Mouse (Mus musculus) heart, postnatal 0 days (tissue): Measurements from ENCODE around the gene Lrrc32. TPM values are rescaled to one million over a fixed set of nuclear protein-coding genes. Genes with fewer than 3 reads are reported as not detected.

Source experiments
- ATAC-seq: fragments of 200-750 bp; cut with Nextera tagmentation; 2 replicates; pipeline ENCODE4 v1.8.0; 2017; ENCODE audit warnings: low read depth, moderate number of reproducible peaks, moderate library complexity; ENCODE audit not compliant: insufficient read depth
- DNase-seq: peaks from one replicate; pipeline ENCODE4 v3.0.0-alpha.2; 2016; ENCODE audit warnings: low spot score
- H3K27ac ChIP-seq: fragments of 300-500 bp; sonication (generic); 2 replicates; pipeline ENCODE4 v1.5.1; 2014; ENCODE audit warnings: low read depth, mild to moderate bottlenecking
- H3K27me3 ChIP-seq: fragments of 300-500 bp; sonication (generic); 2 replicates; pipeline ENCODE4 v1.6.1; 2014; ENCODE audit warnings: low read length, mixed read lengths; ENCODE audit not compliant: control insufficient read depth, insufficient read depth
- H3K36me3 ChIP-seq: fragments of 300-500 bp; sonication (generic); replicated peaks from 2 replicates; pipeline ENCODE4 v1.6.1; 2014; ENCODE audit warnings: low read length, mixed read lengths; ENCODE audit not compliant: control insufficient read depth, insufficient read depth
- H3K4me1 ChIP-seq: fragments of 300-500 bp; sonication (generic); 2 replicates; pipeline ENCODE4 v1.6.1; 2014; ENCODE audit warnings: antibody characterized with exemption; ENCODE audit not compliant: control insufficient read depth, insufficient read depth
- H3K4me2 ChIP-seq: fragments of 300-500 bp; sonication (generic); 2 replicates; pipeline ENCODE4 v1.6.1; 2014; ENCODE audit warnings: low read depth, mild to moderate bottlenecking, low read length, moderate library complexity
- H3K4me3 ChIP-seq: fragments of 300-500 bp; sonication (generic); 2 replicates; pipeline ENCODE4 v1.5.1; 2014; ENCODE audit warnings: low read depth, low read length
- H3K9ac ChIP-seq: fragments of 300-500 bp; sonication (generic); replicated peaks from 2 replicates; pipeline ENCODE4 v1.6.1; 2014; ENCODE audit warnings: low read depth, low read length, mixed read lengths
- H3K9me3 ChIP-seq: fragments of 300-500 bp; sonication (generic); replicated peaks from 2 replicates; pipeline ENCODE4 v1.6.1; 2016; ENCODE audit warnings: low read length; ENCODE audit not compliant: control insufficient read depth
- CTCF ChIP-seq: IDR thresholded peaks from 2 replicates; pipeline ENCODE4 v1.5.1; 2016; ENCODE audit warnings: antibody characterized with exemption, control low read depth, low read depth
- EP300 ChIP-seq: IDR thresholded peaks from 2 replicates; pipeline ENCODE4 v1.6.1; 2016; ENCODE audit warnings: antibody characterized with exemption, low read depth
- WGBS: fragments of 180-500 bp; shearing (Covaris S2); extraction: QIAGEN DNeasy Blood & Tissue Kit; methylation state at CpG from one replicate; pipeline ENCODE4 v1.1.7; 2014; 5-methylcytosine and 5-hydroxymethylcytosine counted together
- polyA plus RNA-seq: library from polyadenylated mRNA; unstranded; fragments of >200 nt; fragmentation: Nextera tagmentation; extraction: Ambion mirVana; gene quantifications from 2 replicates; pipeline ENCODE4 v1.2.1, GENCODE M21; 2015
- total RNA-seq: library from RNA; depleted of rRNA; stranded (reverse); fragments of >200 nt; gene quantifications from 2 replicates; pipeline ENCODE4 v1.2.3, GENCODE M21; 2014; ENCODE audit warnings: low replicate concordance

Lrrc32 gene
- total and polyA plus RNA-seq, 2 experiments from 2014 or later: 5.7 to 10.3 TPM

DNA sequence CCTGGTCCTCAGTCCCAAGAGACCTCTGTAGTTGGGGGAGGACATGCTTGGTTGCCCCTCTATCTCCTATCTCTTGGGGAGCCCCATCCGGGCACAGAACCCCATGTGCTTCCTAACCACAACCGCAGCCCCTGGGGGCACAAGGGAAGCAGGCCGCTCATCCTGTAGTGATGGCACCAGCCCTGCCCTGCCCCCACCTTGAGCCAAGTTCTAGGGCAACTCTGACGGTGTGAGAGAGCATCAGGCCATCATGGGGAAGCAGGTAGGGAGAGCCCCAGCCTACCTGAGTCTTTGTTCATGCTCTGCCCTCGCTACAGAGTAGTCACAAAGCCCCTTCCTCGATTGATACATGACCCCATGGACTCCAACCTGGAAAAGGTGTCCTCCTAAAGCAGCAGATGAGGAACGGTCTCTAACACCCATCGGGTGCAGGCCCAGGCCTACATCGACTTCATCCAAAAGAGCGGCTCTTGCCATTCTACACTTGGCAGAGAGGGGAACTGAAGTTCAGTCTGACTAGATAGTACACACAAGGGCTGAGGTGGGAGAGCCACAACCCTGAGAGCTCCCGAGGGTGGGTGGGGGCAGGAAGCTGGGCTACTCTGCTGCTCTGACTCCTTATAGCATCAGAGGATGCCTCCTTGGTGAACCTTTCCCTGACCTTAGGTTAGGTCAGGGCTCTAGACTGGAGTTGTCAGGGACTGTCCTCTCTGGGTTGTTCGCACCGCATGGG, 519 bp upstream of the Lrrc32 start:
- H3K4me3 ChIP-seq: no peak overlapping the region
- DNase-seq: no peak
- WGBS: 84% methylated on average over 13 of the region's 13 CpGs
- H3K9me3 ChIP-seq: no peaks in the 10 kb centered on the region
- no peak overlapping the region for H3K27ac ChIP-seq
- H3K4me1 ChIP-seq: 0 out of 2 replicates have a peak, but pooled peaks cover 7% of the 10 kb centered on the region
- peak overlapping the region; percentile 67; the same call in 1 of the 2 replicates for H3K4me2 ChIP-seq
- no peaks in the 10 kb centered on the region for H3K36me3 ChIP-seq
- ATAC-seq: no peak
- peaks cover 6% of the 10 kb centered on the region; the same call in 1 of the 2 replicates for H3K27me3 ChIP-seq
- H3K9ac ChIP-seq: no peak overlapping the region
- TF ChIP-seq CTCF: no peak
- no peak for TF ChIP-seq EP300

GRCm38 (mm10) chr7:98489623-98490084, 571 bp downstream of the Lrrc32 start:
- ATAC-seq: peak; percentile 83
- Histone ChIP-seq H3K4me2 (peak overlapping the region; percentile 67), H3K4me1 (0 out of 2 replicates have a peak, but pooled peaks cover 7% of the 10 kb centered on the region), H3K9me3 (no peaks in the 10 kb centered on the region), H3K27me3 (peaks cover 6% of the 10 kb centered on the region; the same call in 1 of the 2 replicates), H3K36me3 (no peaks in the 10 kb centered on the region), H3K9ac (peak overlapping the region; percentile 32), H3K27ac (no peak overlapping the region), H3K4me3 (peak overlapping the region; percentile 43)
- peak; percentile 78 for DNase-seq
- 0% methylated on average over 48 of the region's 50 CpGs for WGBS
- TF ChIP-seq CTCF: 0 out of 2 replicates have a peak, but pooled peaks have one; percentile 20
- TF ChIP-seq EP300: no peak

DNA sequence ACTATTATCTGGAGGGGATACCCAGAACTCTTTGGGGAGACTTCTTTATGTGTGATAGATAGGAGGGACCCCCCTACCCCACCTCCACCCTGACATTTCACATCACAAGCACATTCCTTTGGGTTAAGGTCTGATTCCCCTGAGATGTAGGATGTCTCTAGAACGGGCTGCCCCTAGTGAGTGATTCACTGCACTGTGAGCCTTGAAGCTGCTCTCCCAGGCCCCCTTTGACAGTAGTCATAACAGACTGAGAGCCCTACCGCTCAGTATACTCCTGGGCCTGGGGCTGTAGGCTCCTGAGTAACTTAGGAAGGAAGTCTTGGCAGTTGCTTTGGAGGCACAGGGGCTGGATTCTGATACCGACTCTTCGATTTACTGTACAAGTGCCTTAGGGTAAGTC, 1.2 kb downstream of the Lrrc32 start:
- DNase-seq (no peak), ATAC-seq (no peak)
- 49% methylated on average over 4 of the region's 4 CpGs for WGBS
- TF ChIP-seq CTCF (no peak), EP300 (no peak)
- H3K4me2 ChIP-seq: peak overlapping the region; percentile 67
- H3K27ac ChIP-seq: no peak overlapping the region
- H3K9me3 ChIP-seq: no peaks in the 10 kb centered on the region
- H3K9ac ChIP-seq: peak overlapping the region; percentile 32; the same call in 1 of the 2 replicates
- no peaks in the 10 kb centered on the region for H3K36me3 ChIP-seq
- H3K4me3 ChIP-seq: peak overlapping the region; percentile 43
- H3K27me3 ChIP-seq: peaks cover 6% of the 10 kb centered on the region; the same call in 1 of the 2 replicates
- H3K4me1 ChIP-seq: 0 out of 2 replicates have a peak, but pooled peaks cover 7% of the 10 kb centered on the region

- 0 out of 2 replicates have a peak, but pooled peaks cover 7% of the 10 kb centered on the region for H3K4me1 ChIP-seq
- peak overlapping the region; percentile 43 for H3K4me3 ChIP-seq
- H3K27me3 ChIP-seq: peaks cover 6% of the 10 kb centered on the region; the same call in 1 of the 2 replicates
- no peaks in the 10 kb centered on the region for H3K9me3 ChIP-seq
- 93% methylated on average over 6 of the region's 6 CpGs for WGBS
- TF ChIP-seq EP300 (no peak), CTCF (no peak)
- H3K27ac ChIP-seq: no peak overlapping the region
- no peaks in the 10 kb centered on the region for H3K36me3 ChIP-seq
- no peak for ATAC-seq
- no peak for DNase-seq
- H3K9ac ChIP-seq: 0 out of 2 replicates have a peak overlapping the region, but pooled peaks have one; percentile 32
- peak overlapping the region; percentile 67 for H3K4me2 ChIP-seq
Measured at GRCm38 (mm10) chr7:98490911-98491310, 1.8 kb downstream of the Lrrc32 start.

DNA sequence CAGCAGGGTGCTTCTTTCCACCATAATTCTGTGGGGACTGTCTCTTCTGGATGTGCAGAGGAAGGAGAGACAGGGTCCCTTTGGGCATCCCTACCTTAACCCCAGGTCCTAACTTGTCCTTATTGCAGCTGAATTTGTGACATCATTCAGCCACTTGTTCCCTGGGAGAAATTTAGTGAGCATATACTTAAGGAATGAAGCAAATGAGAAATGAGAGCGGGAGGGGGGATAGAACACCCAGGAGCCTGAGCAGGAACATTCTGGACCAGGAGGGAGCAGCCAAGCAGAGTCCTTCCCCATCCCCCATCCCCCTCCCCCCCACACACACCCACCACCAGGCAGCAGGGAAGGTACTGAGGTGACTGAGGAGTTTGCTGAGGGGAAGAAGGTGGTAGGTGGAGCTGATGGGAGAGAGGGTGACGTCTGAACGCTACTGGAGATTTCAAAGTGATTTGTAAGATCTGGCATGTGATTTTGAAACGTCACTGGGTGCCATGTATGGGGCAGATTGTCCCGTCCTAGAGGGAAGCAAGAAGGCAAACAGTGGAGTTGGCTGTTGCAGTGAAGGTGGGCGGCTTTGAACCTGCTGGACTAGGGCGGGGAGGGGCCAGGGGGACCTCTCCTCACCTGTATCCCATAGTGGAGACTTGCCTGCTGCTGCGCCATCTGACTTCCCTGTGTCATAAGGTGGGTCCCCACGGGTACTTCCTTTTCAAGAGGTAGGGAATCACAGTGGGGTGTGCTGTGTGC, 2.5 kb downstream of the Lrrc32 start:
- ATAC-seq: no peak
- DNase-seq: no peak
- peak overlapping the region; percentile 67 for H3K4me2 ChIP-seq
- H3K36me3 ChIP-seq: no peaks in the 10 kb centered on the region
- 72% methylated on average over 9 of the region's 9 CpGs for WGBS
- 0 out of 2 replicates have a peak, but pooled peaks cover 7% of the 10 kb centered on the region for H3K4me1 ChIP-seq
- H3K4me3 ChIP-seq: peak overlapping the region; percentile 43
- peaks cover 6% of the 10 kb centered on the region; the same call in 1 of the 2 replicates for H3K27me3 ChIP-seq
- H3K9me3 ChIP-seq: no peaks in the 10 kb centered on the region
- TF ChIP-seq CTCF: no peak
- no peak for TF ChIP-seq EP300
- H3K27ac ChIP-seq: no peak overlapping the region; the same call in 1 of the 2 replicates
- no peak overlapping the region for H3K9ac ChIP-seq
